Mouse (Mus musculus) ES-E14 (cell line): ENCODE measurements at regions not wholly inside any gene's neighbourhood (a gene's known extent, or its start where the extent isn't known, plus 50 kb on each side); places are given as distances from the start of the nearest gene placed in this dataset.

Experiments used
- DNase-seq: peaks from one replicate; pipeline ENCODE4 v3.0.0-alpha.2; 2013; ENCODE audit warnings: low read depth, low spot score
- H3K27ac ChIP-seq: 2 replicates; pipeline ENCODE4 v1.5.1; 2012; ENCODE audit warnings: low read depth, mild to moderate bottlenecking, low read length, moderate library complexity, mixed read lengths; ENCODE audit not compliant: poor library complexity, insufficient read depth, severe bottlenecking
- H3K36me3 ChIP-seq: 2 replicates; pipeline ENCODE4 v1.6.1; 2012; ENCODE audit warnings: mild to moderate bottlenecking, low read length, moderate library complexity, mixed read lengths; ENCODE audit not compliant: control insufficient read depth, poor library complexity, insufficient read depth, severe bottlenecking
- H3K4me1 ChIP-seq, 2 experiments: fragments of 150-350 bp in 1 of 2; sonication (generic) in 1 of 2; 2 replicates each; pipeline ENCODE4 v1.6.1; 2012; ENCODE audit warnings: low read length in 2 of 2, mild to moderate bottlenecking in 1 of 2, mixed read lengths in 1 of 2; ENCODE audit not compliant: control insufficient read depth in 2 of 2, insufficient read depth in 2 of 2, poor library complexity in 1 of 2
- H3K4me3 ChIP-seq, 2 experiments: fragments of 150-350 bp in 1 of 2; sonication (generic) in 1 of 2; 2 replicates each; pipeline ENCODE4 v1.5.1; 2012; ENCODE audit warnings: low read length in 2 of 2, low read depth in 1 of 2, mild to moderate bottlenecking in 1 of 2, mixed read lengths in 1 of 2; ENCODE audit not compliant: insufficient read depth in 1 of 2, poor library complexity in 1 of 2, severe bottlenecking in 1 of 2
- H3K9ac ChIP-seq: 2 replicates; pipeline ENCODE4 v1.6.1; 2012; ENCODE audit warnings: low read depth, mild to moderate bottlenecking, low read length, mixed read lengths; ENCODE audit not compliant: poor library complexity, insufficient read depth, severe bottlenecking
- H3K9me3 ChIP-seq: fragments of 150-350 bp; sonication (generic); 2 replicates; pipeline ENCODE4 v1.6.1; 2012; ENCODE audit warnings: low read depth, mild to moderate bottlenecking, low read length; ENCODE audit not compliant: control insufficient read depth, insufficient read depth
- CHD2 ChIP-seq: IDR thresholded peaks from 2 replicates; pipeline ENCODE4 v1.6.1; 2014; ENCODE audit warnings: mild to moderate bottlenecking, low read depth, low read length, inconsistent platforms
- HCFC1 ChIP-seq: IDR thresholded peaks from 2 replicates; pipeline ENCODE4 v1.6.1; 2012; ENCODE audit warnings: low read length, inconsistent platforms, borderline replicate concordance; ENCODE audit not compliant: insufficient read depth
- MAFK ChIP-seq: IDR thresholded peaks from 2 replicates; pipeline ENCODE4 v1.6.1; 2014; ENCODE audit warnings: mild to moderate bottlenecking, low read depth, low read length, inconsistent platforms; ENCODE audit not compliant: insufficient read depth
- ZC3H11A ChIP-seq: IDR thresholded peaks from 2 replicates; pipeline ENCODE4 v1.6.1; 2012; ENCODE audit warnings: low read depth, mild to moderate bottlenecking, inconsistent platforms, low read length, borderline replicate concordance
- ZNF384 ChIP-seq: IDR thresholded peaks from 2 replicates; pipeline ENCODE4 v1.6.1; 2012; ENCODE audit warnings: low read depth, low read length, inconsistent platforms
- in situ Hi-C, 2 experiments: fragments of 600-800 bp; cut with MboI; formaldehyde crosslinking; loops; one replicate each; pipeline ENCODE4 v1.15.1; 2025; ENCODE audit warnings: low sequenced_read_pairs in 2 of 2, inconsistent platforms in 1 of 2; ENCODE audit not compliant: unreplicated experiment in 2 of 2

DNA sequence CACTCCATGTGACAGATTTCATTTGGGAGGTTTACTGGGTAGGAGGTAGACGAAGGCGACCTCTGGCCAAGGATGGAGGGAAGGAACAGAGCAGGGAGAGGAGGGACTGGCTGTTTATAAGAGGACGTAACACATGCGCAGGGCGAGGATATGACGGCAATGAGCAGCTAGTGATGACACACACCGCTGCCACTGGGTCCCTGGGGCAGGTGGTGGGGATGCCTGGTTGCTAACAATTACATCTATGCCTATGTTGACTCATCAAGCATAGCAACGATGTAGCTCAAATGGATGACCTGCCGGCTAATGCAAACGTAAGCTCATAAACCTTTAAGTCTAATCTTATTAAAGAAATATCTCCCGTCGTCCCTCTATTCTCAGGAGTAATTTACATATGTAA lies 122.9 kb downstream of the Spry2 start:
- TF ChIP-seq CHD2 (no peak), ZNF384 (no peak), HCFC1 (no peak), ZC3H11A (no peak), MAFK (no peak)
- in situ Hi-C loops: no loop called here
- Histone ChIP-seq H3K9me3 (no peaks in the 10 kb centered on the region), H3K4me1 (no peaks in the 10 kb centered on the region), H3K36me3 (no peaks in the 10 kb centered on the region), H3K9ac (no peak overlapping the region), H3K27ac (no peak overlapping the region), H3K4me3 (no peak overlapping the region)
- DNase-seq: no peak

DNA sequence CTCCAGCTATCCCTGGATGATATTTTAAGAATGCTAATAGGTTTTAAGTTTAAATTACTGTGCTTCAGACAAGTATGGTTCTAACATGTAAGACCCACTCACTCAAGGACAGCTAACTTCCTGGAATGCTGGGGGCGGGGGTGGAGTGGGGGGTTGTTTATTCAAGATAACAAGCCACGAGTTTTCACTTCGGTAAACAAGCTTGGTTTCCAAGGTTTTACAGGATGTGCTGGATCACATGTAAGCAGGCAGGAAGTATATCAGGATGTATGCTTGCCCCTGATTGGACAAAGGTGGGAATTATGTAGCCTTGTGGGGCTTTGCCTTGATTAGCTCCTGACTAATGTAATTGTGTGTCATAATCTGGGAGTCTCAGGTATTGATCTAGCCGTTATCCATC lies 129.5 kb downstream of the Spry2 start:
- H3K9me3 ChIP-seq: no peaks in the 10 kb centered on the region
- TF ChIP-seq ZC3H11A (no peak), CHD2 (no peak), ZNF384 (no peak), MAFK (no peak), HCFC1 (no peak)
- H3K9ac ChIP-seq: no peak overlapping the region
- H3K27ac ChIP-seq: no peak overlapping the region
- in situ Hi-C loops: no loop called here
- no peaks in the 10 kb centered on the region for H3K4me1 ChIP-seq
- DNase-seq: no peak
- H3K36me3 ChIP-seq: no peaks in the 10 kb centered on the region
- H3K4me3 ChIP-seq: no peak overlapping the region

DNA sequence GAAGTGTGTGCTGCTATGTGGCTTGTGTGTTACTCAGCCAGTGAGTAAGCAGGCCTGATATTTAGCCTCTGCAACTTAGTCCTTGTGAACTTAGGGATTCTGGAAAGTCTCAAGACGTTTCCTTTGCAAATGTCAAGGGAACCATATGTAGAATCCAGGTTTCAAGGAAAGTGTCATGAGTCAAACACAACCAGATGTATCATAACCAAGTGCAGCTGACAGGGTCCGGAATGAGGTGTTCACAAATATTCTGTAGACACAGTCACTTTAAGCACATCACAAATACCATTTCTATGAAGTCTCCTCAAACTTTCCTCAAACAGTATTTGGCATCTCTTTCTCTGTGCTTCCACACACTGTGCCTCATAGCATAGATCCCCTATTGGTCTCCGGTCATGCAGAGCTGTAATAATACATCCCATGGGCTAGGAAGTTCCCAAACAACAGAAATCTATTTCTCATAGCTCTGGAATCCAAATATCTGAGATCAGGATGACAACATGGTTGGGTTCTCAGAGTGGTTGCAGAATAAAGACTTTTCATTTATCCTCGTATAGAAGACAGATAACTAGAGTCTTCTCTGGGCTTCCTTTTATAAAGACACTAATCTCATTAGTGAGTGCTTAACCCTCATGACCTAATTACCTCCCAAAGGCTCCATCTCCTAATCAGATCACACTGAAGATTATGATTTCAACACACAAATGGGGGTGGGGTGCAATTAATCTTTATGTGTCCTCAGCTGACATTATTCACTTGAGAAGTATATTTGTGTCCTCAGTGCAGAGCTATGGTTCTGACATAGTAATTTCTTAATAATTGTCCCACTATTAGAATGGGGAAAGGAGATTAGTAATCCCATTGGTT lies 143.9 kb downstream of the Spry2 start:
- H3K4me3 ChIP-seq: no peak overlapping the region
- no peak for TF ChIP-seq HCFC1
- TF ChIP-seq ZC3H11A: no peak
- TF ChIP-seq CHD2: no peak
- no peak for TF ChIP-seq ZNF384
- TF ChIP-seq MAFK: no peak
- no peak for DNase-seq
- in situ Hi-C loops: no loop called here
- H3K4me1 ChIP-seq: peaks cover 0 to 5% of the 10 kb centered on the region in 2 experiments; a peak in 2 of 4 replicates
- H3K9me3 ChIP-seq: no peaks in the 10 kb centered on the region
- no peaks in the 10 kb centered on the region for H3K36me3 ChIP-seq
- H3K27ac ChIP-seq: no peak overlapping the region
- H3K9ac ChIP-seq: no peak overlapping the region

DNA sequence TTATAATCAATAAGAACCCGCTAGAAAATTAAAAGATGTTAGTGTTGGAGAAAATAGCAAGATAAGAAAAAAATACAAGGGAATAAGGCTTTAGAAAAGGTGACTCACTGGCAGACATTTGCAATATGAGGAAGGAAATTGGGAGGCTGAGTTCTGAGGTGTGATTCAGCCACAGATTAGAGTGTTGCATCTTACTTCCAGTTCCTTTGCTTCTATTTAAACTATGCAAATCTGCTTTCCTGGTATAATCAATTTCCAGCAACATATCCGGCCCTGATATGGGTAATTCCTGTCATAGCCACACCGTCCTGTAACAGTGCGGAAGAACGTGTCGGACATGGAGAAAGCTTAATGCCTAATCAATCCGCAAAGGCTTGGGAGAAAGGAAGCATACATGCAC lies 144.9 kb downstream of the Spry2 start:
- Histone ChIP-seq H3K4me3 (no peak overlapping the region), H3K4me1 (peaks cover 0 to 5% of the 10 kb centered on the region in 2 experiments; a peak in 2 of 4 replicates), H3K27ac (no peak overlapping the region), H3K9ac (no peak overlapping the region), H3K36me3 (no peaks in the 10 kb centered on the region), H3K9me3 (no peaks in the 10 kb centered on the region)
- no peak for DNase-seq
- in situ Hi-C loops: no loop called here
- TF ChIP-seq ZC3H11A (no peak), ZNF384 (no peak), CHD2 (no peak), HCFC1 (no peak), MAFK (no peak)
